Mouse (Mus musculus): ENCODE results near the gene Cacna1s. TPM values are rescaled to one million over a fixed set of nuclear protein-coding genes. Genes with fewer than 3 reads are reported as not detected.

The Cacna1s gene
- total RNA-seq, 1 experiment: 15.8 TPM

DNA sequence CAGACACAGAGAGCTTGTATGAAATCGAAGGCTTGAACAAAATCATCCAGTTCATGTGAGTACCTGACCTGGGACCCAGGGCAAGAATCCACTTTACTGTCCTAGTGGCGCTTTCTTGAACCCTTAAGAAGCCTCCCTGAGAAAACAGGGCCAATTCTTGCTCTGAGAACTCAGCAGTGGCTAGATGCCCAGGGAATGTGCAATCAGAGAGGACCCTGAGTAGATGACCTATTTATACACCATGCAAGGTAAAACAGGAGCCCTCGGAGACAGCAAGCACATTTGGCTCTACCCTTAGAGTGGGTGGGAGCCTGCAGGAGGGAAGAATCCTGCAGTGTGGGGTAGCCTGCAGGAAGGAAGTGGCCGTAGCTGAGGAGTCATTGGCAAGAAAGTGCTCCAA, 25.1 kb downstream of the Cacna1s start:
- no peaks in the 10 kb centered on the region for H3K9me3 ChIP-seq (ENCODE audit: control insufficient read depth, insufficient read depth, low read depth, low read length)
- H3K4me3 ChIP-seq (ENCODE audit: insufficient read depth in 1 of 2, low read depth in 1 of 2, low read length in 2 of 2, poor library complexity in 1 of 2, severe bottlenecking in 1 of 2): no peak overlapping the region
- in situ Hi-C loops (cut with MboI; ENCODE audit: low sequenced_read_pairs in 2 of 2, unreplicated experiment in 2 of 2): no loop called here
- no peak overlapping the region for H3K27ac ChIP-seq (ENCODE audit: insufficient read depth, low read depth, low read length, poor library complexity, severe bottlenecking)
- no peak for DNase-seq (ENCODE audit: low read depth, low spot score)
- no peak overlapping the region for H3K9ac ChIP-seq (ENCODE audit: insufficient read depth, low read depth, low read length, poor library complexity, severe bottlenecking)
- TF ChIP-seq HCFC1 (IDR thresholded peaks at IDR 0.05; ENCODE audit: borderline replicate concordance, insufficient read depth, low read length): no peak
- TF ChIP-seq CHD2 (IDR thresholded peaks at IDR 0.05; ENCODE audit: low read depth, low read length): no peak
- TF ChIP-seq ZC3H11A (IDR thresholded peaks at IDR 0.05; ENCODE audit: borderline replicate concordance, low read depth, low read length): no peak
- TF ChIP-seq MAFK (IDR thresholded peaks at IDR 0.05; ENCODE audit: insufficient read depth, low read depth, low read length): no peak
- TF ChIP-seq ZNF384 (IDR thresholded peaks at IDR 0.05; ENCODE audit: low read depth, low read length): no peak
- H3K4me1 ChIP-seq (ENCODE audit: control insufficient read depth in 2 of 2, insufficient read depth in 2 of 2, low read length in 2 of 2, poor library complexity in 1 of 2): no peaks in the 10 kb centered on the region
- H3K36me3 ChIP-seq (ENCODE audit: control insufficient read depth, insufficient read depth, low read length, poor library complexity, severe bottlenecking): no peaks in the 10 kb centered on the region

DNA sequence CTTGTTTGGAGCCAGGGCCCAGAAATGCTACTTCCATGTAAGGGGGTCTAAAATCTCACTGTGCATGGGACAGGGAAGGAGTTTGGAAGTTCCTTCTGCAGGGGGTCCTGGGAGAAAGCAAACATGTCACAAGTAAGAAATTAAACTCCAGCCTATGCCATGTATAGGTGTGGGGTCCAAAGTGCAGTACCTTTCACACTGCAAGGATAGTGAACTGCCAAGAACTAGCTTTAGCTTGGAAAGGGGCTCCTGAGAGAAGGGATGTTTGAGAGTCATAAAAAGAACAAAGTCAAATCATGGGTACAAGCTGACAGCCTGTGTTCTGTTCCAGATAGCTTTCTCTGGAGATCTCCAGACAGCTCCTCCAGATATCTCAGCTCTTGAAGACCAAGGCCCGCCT, 28.6 kb downstream of the Cacna1s start:
- Histone ChIP-seq H3K4me1 (ENCODE audit: control insufficient read depth in 2 of 2, insufficient read depth in 2 of 2, low read length in 2 of 2, poor library complexity in 1 of 2) (no peaks in the 10 kb centered on the region), H3K27ac (ENCODE audit: insufficient read depth, low read depth, low read length, poor library complexity, severe bottlenecking) (no peak overlapping the region), H3K9me3 (ENCODE audit: control insufficient read depth, insufficient read depth, low read depth, low read length) (no peaks in the 10 kb centered on the region), H3K36me3 (ENCODE audit: control insufficient read depth, insufficient read depth, low read length, poor library complexity, severe bottlenecking) (no peaks in the 10 kb centered on the region), H3K4me3 (ENCODE audit: insufficient read depth in 1 of 2, low read depth in 1 of 2, low read length in 2 of 2, poor library complexity in 1 of 2, severe bottlenecking in 1 of 2) (no peak overlapping the region), H3K9ac (ENCODE audit: insufficient read depth, low read depth, low read length, poor library complexity, severe bottlenecking) (no peak overlapping the region)
- in situ Hi-C loops (cut with MboI; ENCODE audit: low sequenced_read_pairs in 2 of 2, unreplicated experiment in 2 of 2): no loop called here
- TF ChIP-seq CHD2 (IDR thresholded peaks at IDR 0.05; ENCODE audit: low read depth, low read length) (no peak), ZC3H11A (IDR thresholded peaks at IDR 0.05; ENCODE audit: borderline replicate concordance, low read depth, low read length) (no peak), ZNF384 (IDR thresholded peaks at IDR 0.05; ENCODE audit: low read depth, low read length) (no peak), HCFC1 (IDR thresholded peaks at IDR 0.05; ENCODE audit: borderline replicate concordance, insufficient read depth, low read length) (no peak)
- no peak for DNase-seq (ENCODE audit: low read depth, low spot score)

DNA sequence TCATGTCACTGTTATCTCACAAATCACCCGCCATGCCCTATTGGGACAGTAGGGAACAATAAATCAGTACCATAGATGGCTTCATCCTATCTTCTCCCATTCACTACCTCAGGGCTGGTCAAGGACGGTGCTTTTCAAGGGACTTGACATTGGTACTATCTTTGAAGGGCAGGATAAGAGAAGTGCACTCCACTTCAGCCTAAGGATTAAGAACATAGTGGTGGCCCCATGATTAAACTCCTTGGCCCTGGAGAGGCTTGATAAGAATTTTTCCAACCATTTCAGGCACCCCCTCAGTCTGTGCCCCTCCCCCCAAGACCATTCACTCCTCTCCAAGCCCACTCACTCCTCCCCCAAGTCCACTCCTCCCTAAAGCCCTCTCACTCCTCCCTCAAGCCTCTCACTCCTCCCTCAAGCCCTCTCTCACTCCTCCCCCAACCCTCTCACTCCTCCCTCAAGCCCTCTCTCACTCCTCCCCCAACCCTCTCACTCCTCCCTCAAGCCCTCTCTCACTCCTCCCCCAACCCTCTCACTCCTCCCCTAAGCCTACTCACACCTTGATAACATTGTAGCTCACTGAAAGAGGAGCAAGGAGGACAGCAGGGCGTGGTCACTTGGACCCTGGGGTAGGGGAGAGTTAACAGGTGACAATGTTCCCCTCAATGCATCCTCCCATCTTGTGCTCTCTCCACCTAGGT, 33.6 kb downstream of the Cacna1s start:
- H3K36me3 ChIP-seq (ENCODE audit: control insufficient read depth, insufficient read depth, low read length, poor library complexity, severe bottlenecking): no peaks in the 10 kb centered on the region
- H3K27ac ChIP-seq (ENCODE audit: insufficient read depth, low read depth, low read length, poor library complexity, severe bottlenecking): no peak overlapping the region
- TF ChIP-seq CHD2 (IDR thresholded peaks at IDR 0.05; ENCODE audit: low read depth, low read length) (no peak), ZC3H11A (IDR thresholded peaks at IDR 0.05; ENCODE audit: borderline replicate concordance, low read depth, low read length) (no peak), ZNF384 (IDR thresholded peaks at IDR 0.05; ENCODE audit: low read depth, low read length) (no peak), MAFK (IDR thresholded peaks at IDR 0.05; ENCODE audit: insufficient read depth, low read depth, low read length) (no peak), HCFC1 (IDR thresholded peaks at IDR 0.05; ENCODE audit: borderline replicate concordance, insufficient read depth, low read length) (no peak)
- in situ Hi-C loops (cut with MboI; ENCODE audit: low sequenced_read_pairs in 2 of 2, unreplicated experiment in 2 of 2): no loop called here
- H3K9me3 ChIP-seq (ENCODE audit: control insufficient read depth, insufficient read depth, low read depth, low read length): no peaks in the 10 kb centered on the region
- DNase-seq (ENCODE audit: low read depth, low spot score): no peak
- no peak overlapping the region for H3K4me3 ChIP-seq (ENCODE audit: insufficient read depth in 1 of 2, low read depth in 1 of 2, low read length in 2 of 2, poor library complexity in 1 of 2, severe bottlenecking in 1 of 2)
- H3K4me1 ChIP-seq (ENCODE audit: control insufficient read depth in 2 of 2, insufficient read depth in 2 of 2, low read length in 2 of 2, poor library complexity in 1 of 2): no peaks in the 10 kb centered on the region
- no peak overlapping the region for H3K9ac ChIP-seq (ENCODE audit: insufficient read depth, low read depth, low read length, poor library complexity, severe bottlenecking)

DNA sequence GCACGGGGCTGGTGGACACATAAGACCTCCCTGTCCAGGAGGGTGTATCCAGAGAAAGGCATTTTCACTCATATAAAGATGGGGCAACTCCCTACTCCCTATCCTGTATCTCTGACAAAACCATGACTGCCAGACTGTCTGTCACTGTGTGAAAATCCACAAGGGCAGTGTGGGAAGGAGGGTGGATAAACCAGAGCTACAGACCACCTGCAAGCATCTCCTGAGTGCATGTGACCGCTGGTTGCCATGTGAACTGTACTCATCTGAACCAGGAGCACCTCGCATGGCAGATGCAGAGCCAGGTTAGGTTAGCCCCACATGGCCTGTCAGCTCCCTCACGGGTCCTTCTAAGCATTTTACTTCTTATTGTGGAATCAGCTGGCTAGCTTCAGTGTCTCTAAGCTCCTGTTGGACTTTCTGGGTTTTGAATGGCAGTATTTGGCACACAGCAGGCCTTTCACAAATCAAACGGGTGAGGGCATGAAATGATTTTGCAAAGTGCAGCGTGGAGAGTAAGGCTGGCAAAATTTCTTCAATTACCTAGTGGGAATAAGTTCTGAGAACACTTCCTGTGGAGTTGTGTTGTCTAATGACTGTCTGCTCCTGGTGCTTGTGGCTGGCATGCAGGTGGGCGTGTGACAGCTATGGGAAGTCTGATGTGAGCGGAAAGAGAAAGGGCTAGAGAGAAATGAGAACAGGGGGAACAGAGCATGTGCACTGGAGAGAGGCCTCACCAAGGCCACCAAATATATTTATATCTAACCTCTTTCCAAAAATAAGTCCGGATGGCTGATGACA, 37.0 kb downstream of the Cacna1s start:
- Histone ChIP-seq H3K4me3 (ENCODE audit: insufficient read depth in 1 of 2, low read depth in 1 of 2, low read length in 2 of 2, poor library complexity in 1 of 2, severe bottlenecking in 1 of 2) (no peak overlapping the region), H3K9me3 (ENCODE audit: control insufficient read depth, insufficient read depth, low read depth, low read length) (no peaks in the 10 kb centered on the region), H3K9ac (ENCODE audit: insufficient read depth, low read depth, low read length, poor library complexity, severe bottlenecking) (no peak overlapping the region), H3K27ac (ENCODE audit: insufficient read depth, low read depth, low read length, poor library complexity, severe bottlenecking) (no peak overlapping the region; the same call in 1 of the 2 replicates), H3K36me3 (ENCODE audit: control insufficient read depth, insufficient read depth, low read length, poor library complexity, severe bottlenecking) (no peaks in the 10 kb centered on the region), H3K4me1 (ENCODE audit: control insufficient read depth in 2 of 2, insufficient read depth in 2 of 2, low read length in 2 of 2, poor library complexity in 1 of 2) (peaks cover 2 to 6% of the 10 kb centered on the region in 2 experiments; a peak in 2 of 4 replicates)
- TF ChIP-seq MAFK (IDR thresholded peaks at IDR 0.05; ENCODE audit: insufficient read depth, low read depth, low read length) (no peak), CHD2 (IDR thresholded peaks at IDR 0.05; ENCODE audit: low read depth, low read length) (no peak), ZNF384 (IDR thresholded peaks at IDR 0.05; ENCODE audit: low read depth, low read length) (no peak), HCFC1 (IDR thresholded peaks at IDR 0.05; ENCODE audit: borderline replicate concordance, insufficient read depth, low read length) (no peak), ZC3H11A (IDR thresholded peaks at IDR 0.05; ENCODE audit: borderline replicate concordance, low read depth, low read length) (no peak)
- DNase-seq (ENCODE audit: low read depth, low spot score): no peak
- in situ Hi-C loops (cut with MboI; ENCODE audit: low sequenced_read_pairs in 2 of 2, unreplicated experiment in 2 of 2): no loop called here

Measured in ES-E14 (cell line).